In the genomic region with DNA sequence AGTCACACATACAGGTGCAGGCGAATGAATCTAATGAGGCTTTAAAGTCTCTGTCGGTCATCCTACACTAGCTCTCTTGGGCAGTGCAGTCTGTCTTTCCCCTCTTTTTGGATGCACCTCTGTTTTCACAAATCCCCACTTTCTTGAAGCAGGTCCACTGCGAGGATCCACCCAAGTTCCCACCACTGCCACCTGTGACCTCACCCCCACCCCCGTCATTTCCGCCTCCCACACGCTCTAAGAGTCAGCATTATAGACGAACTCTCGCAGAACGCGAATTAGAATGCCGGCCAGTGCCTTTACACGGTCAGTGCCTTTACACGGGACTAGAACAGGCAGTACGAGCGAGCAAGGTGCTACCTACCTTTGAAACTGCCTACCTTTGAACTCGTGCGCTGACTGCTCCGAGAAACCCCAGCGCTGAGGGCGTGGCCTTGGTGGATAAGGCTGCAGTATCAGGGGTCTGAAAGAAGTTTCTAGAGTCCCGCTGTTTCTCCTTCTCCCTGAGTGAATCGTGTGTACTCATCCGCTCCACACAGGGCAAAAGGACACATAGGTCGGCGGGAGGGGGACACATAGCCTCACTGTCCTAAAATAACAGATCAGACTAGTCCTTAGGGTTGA, we compare ENCODE assay signal across 9 mouse cellular contexts. TPM values are rescaled to one million over a fixed set of nuclear protein-coding genes. Genes with fewer than 3 reads are reported as not detected.
DNase-seq lines count a peak whose midpoint lies in the region; ATAC-seq lines count a peak whose summit lies in the region.
"Had no signal": no experiment of that assay in that cellular context is flagged by ENCODE, and none has a peak within 500 bp of the region (broad histone marks: within the 10 kb centered on the region; RNA-seq: fewer than 3 reads in every experiment).

No protein-coding gene starts in this region.

- H3K36me3 ChIP-seq in heart, embryonic 14.5 days (ENCODE audit: control insufficient read depth, insufficient read depth, low read length), result peaks cover 35% of the 10 kb centered on the region
- no peaks in the 10 kb centered on the region for H3K36me3 ChIP-seq in embryonic facial prominence, embryonic 10.5 days (replicated peaks)
- H3K36me3 ChIP-seq in liver, embryonic 12.5 days, result no peaks in the 10 kb centered on the region

- peak overlapping the region; percentile 63 to 77 for H3K27ac ChIP-seq in heart, embryonic 14.5 days (replicated peaks in 1 of 2; ENCODE audit: control insufficient read depth in 1 of 2, insufficient read depth in 1 of 2, low read depth in 2 of 2, low read length in 2 of 2)
- H3K27ac ChIP-seq in embryonic facial prominence, embryonic 10.5 days (replicated peaks), result 0 out of 2 replicates have a peak overlapping the region, but pooled peaks have one; percentile 10
- H3K27ac ChIP-seq in liver, embryonic 12.5 days, result 0 out of 2 replicates have a peak overlapping the region, but pooled peaks have one; percentile 14

- no peaks in the 10 kb centered on the region for H3K27me3 ChIP-seq in heart, embryonic 14.5 days (ENCODE audit: control insufficient read depth, insufficient read depth, low read length)
- peaks cover 37% of the 10 kb centered on the region for H3K27me3 ChIP-seq in embryonic facial prominence, embryonic 10.5 days (replicated peaks; ENCODE audit: low read depth, poor library complexity, severe bottlenecking)
- peaks cover 71% of the 10 kb centered on the region for H3K27me3 ChIP-seq in liver, embryonic 12.5 days (replicated peaks)

- H3K4me3 ChIP-seq in heart, embryonic 14.5 days (ENCODE audit: control insufficient read depth in 1 of 2, insufficient read depth in 1 of 2, low read depth in 1 of 2, low read length in 2 of 2), result peak overlapping the region in 1 of 2 experiments; percentile 0; a peak in 1 of 4 replicates
- no peak overlapping the region for H3K4me3 ChIP-seq in embryonic facial prominence, embryonic 10.5 days
- no peak overlapping the region for H3K4me3 ChIP-seq in liver, embryonic 12.5 days

- peaks cover 18 to 29% of the 10 kb centered on the region in 2 experiments for H3K4me1 ChIP-seq in heart, embryonic 14.5 days (ENCODE audit: control insufficient read depth in 2 of 2, insufficient read depth in 2 of 2, low read length in 2 of 2)
- H3K4me1 ChIP-seq in embryonic facial prominence, embryonic 10.5 days, result peaks cover 36% of the 10 kb centered on the region
- H3K4me1 ChIP-seq in liver, embryonic 12.5 days, result peaks cover 5% of the 10 kb centered on the region; the same call in 1 of the 2 replicates

- WGBS in heart, embryonic 14.5 days, result 28% methylated on average over 25 of the region's 25 CpGs
- WGBS in embryonic facial prominence, embryonic 10.5 days, result 47% methylated on average over 25 of the region's 25 CpGs
- 31% methylated on average over 25 of the region's 25 CpGs for WGBS in liver, embryonic 12.5 days (ENCODE audit: insufficient replicate concordance)

- DNase-seq in heart, adult 11 months, result no peak
- peak; percentile 36 for DNase-seq in R1 (ENCODE audit: low read depth, low spot score)
- DNase-seq in embryonic facial prominence, embryonic 10.5 days (ENCODE audit: low spot score), result no peak
- DNase-seq in right cerebral cortex, postnatal 36 days (ENCODE audit: low spot score in 2 of 2), result no peak
- no peak for DNase-seq in frontal cortex, adult 2 months (ENCODE audit: extremely low spot score in 1 of 2, low spot score in 1 of 2)
- DNase-seq: forebrain, postnatal 0 days; thymus, adult 18-20 months had no signal

- no peak for ATAC-seq in heart, embryonic 14.5 days (ENCODE audit: insufficient number of reproducible peaks, insufficient read depth, low FRiP score, low read depth)
- no peak for ATAC-seq in liver, embryonic 12.5 days
- ATAC-seq: forebrain, postnatal 0 days had no signal

- no peaks in the 10 kb centered on the region for H3K9me3 ChIP-seq in heart, embryonic 14.5 days (ENCODE audit: control insufficient read depth, low read length)
- H3K9me3 ChIP-seq in embryonic facial prominence, embryonic 10.5 days, result no peaks in the 10 kb centered on the region
- H3K9me3 ChIP-seq in liver, embryonic 12.5 days (replicated peaks), result no peaks in the 10 kb centered on the region

- peak overlapping the region; percentile 47 for H3K4me2 ChIP-seq in heart, embryonic 14.5 days (ENCODE audit: low read length)
- peak overlapping the region; percentile 33 for H3K4me2 ChIP-seq in liver, embryonic 12.5 days

- H3K9ac ChIP-seq in heart, embryonic 14.5 days (ENCODE audit: low read length), result peak overlapping the region; percentile 57
- H3K9ac ChIP-seq in liver, embryonic 12.5 days, result no peak overlapping the region
- H3K9ac ChIP-seq: forebrain, postnatal 0 days had no signal

RNA-seq across cellular contexts. Expression of a gene that starts 5.6 kb away (rescaled TPM):
- polyA plus RNA-seq in heart, embryonic 14.5 days (2014; fragmentation: Nextera tagmentation; extraction: Ambion mirVana), result 52.4 and 53.4 TPM in 2 replicates
- polyA plus RNA-seq in embryonic facial prominence, embryonic 10.5 days (2016; fragmentation: Nextera tagmentation; extraction: Ambion mirVana), result 30.2 and 30.6 TPM in 2 replicates
- 11.4 and 14.3 TPM in 2 replicates for polyA plus RNA-seq in liver, embryonic 12.5 days (2016; fragmentation: Nextera tagmentation; extraction: Ambion mirVana)
- polyA plus RNA-seq in frontal cortex, adult 2 months (2012; rRNA removed), result 134 and 135 TPM in 2 replicates

RNA-seq across cellular contexts. Expression of a gene that starts 9.3 kb away (rescaled TPM):
- 351 and 377 TPM in 2 replicates for polyA plus RNA-seq in heart, embryonic 14.5 days (2014; fragmentation: Nextera tagmentation; extraction: Ambion mirVana)
- polyA plus RNA-seq in embryonic facial prominence, embryonic 10.5 days (2016; fragmentation: Nextera tagmentation; extraction: Ambion mirVana), result 10.4 and 15.6 TPM in 2 replicates
- polyA plus RNA-seq in liver, embryonic 12.5 days (2016; fragmentation: Nextera tagmentation; extraction: Ambion mirVana), result 6.9 and 7.4 TPM in 2 replicates
- polyA plus RNA-seq in frontal cortex, adult 2 months (2012; rRNA removed), result 2.5 and 3.5 TPM in 2 replicates

RNA-seq across cellular contexts. Expression of a gene that starts 51.7 kb away (rescaled TPM):
- 122 and 128 TPM in 2 replicates for polyA plus RNA-seq in heart, embryonic 14.5 days (2014; fragmentation: Nextera tagmentation; extraction: Ambion mirVana)
- 144 and 150 TPM in 2 replicates for polyA plus RNA-seq in embryonic facial prominence, embryonic 10.5 days (2016; fragmentation: Nextera tagmentation; extraction: Ambion mirVana)
- polyA plus RNA-seq in liver, embryonic 12.5 days (2016; fragmentation: Nextera tagmentation; extraction: Ambion mirVana), result 66.3 and 67.4 TPM in 2 replicates
- polyA plus RNA-seq in frontal cortex, adult 2 months (2012; rRNA removed), result 81.1 and 81.9 TPM in 2 replicates

Comparison
In these comparisons a context has a peak if more than half of its experiments do, and no peak if none do; other contexts are left out.
1. H3K27ac ChIP-seq: peak in every context shown above with its lines; median percentile 70 in heart, embryonic 14.5 days; 14 in liver, embryonic 12.5 days; 10 in embryonic facial prominence, embryonic 10.5 days.
2. RNA of a gene that starts 9.3 kb away (polyA plus RNA-seq): 351 to 377 TPM in heart, embryonic 14.5 days; 10.4 to 15.6 TPM in embryonic facial prominence, embryonic 10.5 days, 6.9 to 7.4 TPM in liver, embryonic 12.5 days and 2.5 to 3.5 TPM in frontal cortex, adult 2 months; every median in the first group is over 10 times any median in the second.